Mouse (Mus musculus) adrenal gland, postnatal 14 days (tissue): ENCODE results near the gene AU018091. TPM values are rescaled to one million over a fixed set of nuclear protein-coding genes. Genes with fewer than 3 reads are reported as not detected.
A peak's percentile ranks its signal among the peaks of the same experiment; 100 is the strongest.
"Not testable (repeated sequence)": the region's sequence is repeated elsewhere in the genome, so short reads cannot be mapped to it uniquely, and the experiment has no call there.

Experiments
- DNase-seq: peaks from one replicate; pipeline ENCODE4 v3.0.0; 2021; ENCODE audit warnings: mixed read lengths
- microRNA-seq, 2 experiments: library from miRNA; unstranded; fragments of <30 nt; microRNA quantifications; one replicate each; pipeline ENCODE4 v1.2.0; 2021
- total RNA-seq: library from RNA; stranded (reverse); gene quantifications from 2 replicates; pipeline ENCODE4 v1.2.3, GENCODE M21; 2021

The AU018091 gene
- total RNA-seq, 1 experiment from 2014 or later = not detected

GRCm38 (mm10) chr7:3166270-3166669, 2.7 kb downstream of the AU018091 start:
- DNase-seq = no peak

GRCm38 (mm10) chr7:3164991-3165390, 4.0 kb downstream of the AU018091 start:
- no peak for DNase-seq

GRCm38 (mm10) chr7:3164381-3164780, 4.6 kb downstream of the AU018091 start:
- no peak for DNase-seq

- no peak for DNase-seq
Measured at GRCm38 (mm10) chr7:3150376-3150775, 18.6 kb downstream of the AU018091 start.

- DNase-seq = no peak
Measured at GRCm38 (mm10) chr7:3146072-3146471, 22.9 kb downstream of the AU018091 start.

- DNase-seq = peak; percentile 8
Measured at GRCm38 (mm10) chr7:3143329-3143728, 25.7 kb downstream of the AU018091 start.

- no peak for DNase-seq
Measured at GRCm38 (mm10) chr7:3135606-3136005, 33.4 kb downstream of the AU018091 start.

GRCm38 (mm10) chr7:3134654-3135053, 34.3 kb downstream of the AU018091 start:
- DNase-seq = peak; percentile 41

- no peak for DNase-seq
Measured at GRCm38 (mm10) chr7:3130342-3130741, 38.7 kb downstream of the AU018091 start.

- not testable (repeated sequence) for DNase-seq
Measured at GRCm38 (mm10) chr7:3128564-3128963, 40.4 kb downstream of the AU018091 start.

- not testable (repeated sequence) for DNase-seq
Measured at GRCm38 (mm10) chr7:3111193-3111592, 57.8 kb downstream of the AU018091 start.

GRCm38 (mm10) chr7:3106516-3107077, 62.4 kb downstream of the AU018091 start:
- not testable (repeated sequence) for DNase-seq

Small RNAs within 50 kb of the gene (microRNA-seq; reads per million reads assigned to microRNA genes)
- gene Mir290a = 0 reads per million in 2 experiments
- 0 reads per million in 2 experiments for gene Mir290b
- 1.1 to 3.8 reads per million in 2 experiments for gene Mir291a
- 0 reads per million in 2 experiments for gene Mir292
- 0 reads per million in 2 experiments for gene Mir292b

Other genes starting within 250 kb of the AU018091 start
- 0.15 TPM in 1 of 2 replicates, not detected in the other for gene Nlrp12, start 80.5 kb upstream of the AU018091 start, total RNA-seq
- 94.6 and 99.3 TPM in 2 replicates for gene Myadm, start 119.9 kb upstream of the AU018091 start, total RNA-seq
- 2.1 and 2.3 TPM in 2 replicates for gene Prkcg, start 120.0 kb upstream of the AU018091 start, total RNA-seq
- gene Cacng7, start 163.8 kb upstream of the AU018091 start, total RNA-seq = 7.3 and 10.9 TPM in 2 replicates
- gene Cacng8, start 221.5 kb upstream of the AU018091 start, total RNA-seq = 2.8 and 4.3 TPM in 2 replicates